Mouse (Mus musculus): ENCODE measurements around the gene Lefty2.
"Not testable (repeated sequence)": the region's sequence is repeated elsewhere in the genome, so short reads cannot be mapped to it uniquely, and the experiment has no call there.

Gene Lefty2

DNA sequence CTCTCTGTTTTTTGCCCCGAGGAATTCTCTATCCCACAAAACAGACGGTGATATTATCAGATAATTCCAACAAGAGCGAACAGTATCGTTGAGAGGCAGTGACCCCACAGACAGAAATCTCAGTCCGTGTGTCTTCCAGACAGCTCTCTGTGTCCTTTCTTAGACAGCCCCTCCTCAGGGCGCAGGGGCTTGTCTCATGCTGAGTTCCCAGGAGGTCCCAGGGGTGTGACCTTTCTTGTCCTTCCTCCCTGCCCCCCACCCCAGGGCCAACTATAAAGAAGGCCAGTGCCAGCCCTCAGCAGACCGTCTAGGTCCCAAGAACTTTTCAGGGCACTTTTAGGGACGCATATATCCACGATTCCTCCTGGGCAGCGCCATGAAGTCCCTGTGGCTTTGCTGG lies at the start of gene Lefty2:
Gene Lefty2 (plus strand): TSS at position 301 of the 400 bp plus-strand sequence.
- DNase-seq (ENCODE audit: low spot score), result no peak

DNA sequence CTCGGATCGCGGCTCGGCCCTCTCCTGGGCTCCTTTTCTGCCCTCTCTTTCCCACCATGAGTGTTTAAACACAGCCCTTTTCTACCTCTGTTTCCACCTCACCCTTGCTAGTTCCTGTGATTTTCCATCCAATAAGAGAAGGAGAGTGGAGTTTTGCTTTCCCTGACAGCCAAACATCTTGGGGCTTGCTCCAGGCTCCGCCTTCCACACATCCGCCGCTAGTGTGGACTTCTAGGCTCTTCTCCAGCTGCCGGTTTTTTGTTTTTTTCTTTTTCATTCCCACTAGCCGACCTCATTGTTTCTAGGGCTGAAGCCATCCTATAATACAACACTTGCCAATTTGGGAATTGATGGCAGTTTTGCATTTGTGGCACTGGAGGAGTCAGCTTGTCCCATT lies 44.8 kb upstream of the Lefty2 start:
- peak; percentile 74 for DNase-seq (ENCODE audit: low spot score)

DNA sequence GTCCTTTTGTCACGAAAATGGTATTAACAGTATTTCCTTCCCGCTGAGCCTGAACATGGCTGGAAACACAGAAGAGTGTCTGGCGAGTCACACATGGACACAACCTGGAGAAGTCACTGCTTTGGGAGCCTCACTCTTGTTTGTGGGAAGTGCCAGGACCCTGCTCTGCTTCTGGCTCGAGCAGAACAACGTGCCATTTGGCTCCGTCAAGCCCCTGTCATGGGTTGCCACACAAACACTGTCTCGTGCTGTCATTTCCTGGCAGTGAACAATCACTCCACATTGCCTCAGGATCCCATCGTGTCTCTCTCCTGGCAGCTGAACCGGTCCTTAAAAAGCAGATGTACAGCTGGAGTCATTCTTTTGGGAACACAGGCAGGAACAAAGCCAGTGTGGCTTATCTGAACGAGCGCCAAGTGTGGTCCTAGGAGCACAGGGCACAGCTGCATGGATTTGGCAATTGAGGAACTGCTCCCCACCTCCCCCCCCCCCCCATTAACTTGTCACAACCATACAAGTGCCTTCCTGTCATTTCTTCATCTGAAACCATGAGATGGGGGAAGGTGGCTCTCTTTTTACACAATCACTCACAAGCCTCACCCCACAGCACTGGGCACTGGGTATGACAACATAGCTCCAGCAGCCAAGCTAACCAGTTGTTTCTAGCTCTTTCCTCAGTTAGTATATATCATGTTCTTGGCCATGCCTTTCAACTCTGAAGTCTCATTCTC lies 44.2 kb upstream of the Lefty2 start:
- peak; percentile 71 for DNase-seq (ENCODE audit: low spot score)

DNA sequence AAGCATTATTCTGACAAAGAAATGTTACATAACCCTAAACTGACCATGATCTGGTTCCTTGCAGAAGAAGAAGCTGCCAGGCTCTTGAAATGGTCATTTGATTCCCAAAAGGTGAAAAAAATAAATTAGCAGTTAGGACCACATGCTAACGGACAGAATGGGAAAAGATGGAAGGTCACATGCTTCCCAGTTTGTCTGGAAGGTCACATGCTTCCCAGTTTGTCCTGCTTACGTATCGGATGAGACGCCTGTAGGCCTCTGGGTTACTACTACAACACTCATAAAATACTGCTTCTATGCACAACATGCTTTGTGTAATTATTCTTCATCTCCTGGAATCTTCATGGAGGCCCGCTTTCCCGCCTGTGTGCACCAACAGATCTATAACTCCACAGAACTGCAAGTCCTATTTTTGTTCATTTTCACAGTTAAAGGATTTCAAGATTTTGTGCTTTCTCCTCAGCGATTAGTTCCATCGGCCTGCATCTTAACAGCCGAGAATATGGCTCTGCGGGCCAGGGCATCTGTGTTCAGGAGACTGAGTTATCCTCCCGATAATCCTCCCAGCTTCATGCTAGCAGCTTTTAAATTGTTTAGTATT lies 43.1 kb upstream of the Lefty2 start:
- DNase-seq (ENCODE audit: low spot score), result no peak

DNA sequence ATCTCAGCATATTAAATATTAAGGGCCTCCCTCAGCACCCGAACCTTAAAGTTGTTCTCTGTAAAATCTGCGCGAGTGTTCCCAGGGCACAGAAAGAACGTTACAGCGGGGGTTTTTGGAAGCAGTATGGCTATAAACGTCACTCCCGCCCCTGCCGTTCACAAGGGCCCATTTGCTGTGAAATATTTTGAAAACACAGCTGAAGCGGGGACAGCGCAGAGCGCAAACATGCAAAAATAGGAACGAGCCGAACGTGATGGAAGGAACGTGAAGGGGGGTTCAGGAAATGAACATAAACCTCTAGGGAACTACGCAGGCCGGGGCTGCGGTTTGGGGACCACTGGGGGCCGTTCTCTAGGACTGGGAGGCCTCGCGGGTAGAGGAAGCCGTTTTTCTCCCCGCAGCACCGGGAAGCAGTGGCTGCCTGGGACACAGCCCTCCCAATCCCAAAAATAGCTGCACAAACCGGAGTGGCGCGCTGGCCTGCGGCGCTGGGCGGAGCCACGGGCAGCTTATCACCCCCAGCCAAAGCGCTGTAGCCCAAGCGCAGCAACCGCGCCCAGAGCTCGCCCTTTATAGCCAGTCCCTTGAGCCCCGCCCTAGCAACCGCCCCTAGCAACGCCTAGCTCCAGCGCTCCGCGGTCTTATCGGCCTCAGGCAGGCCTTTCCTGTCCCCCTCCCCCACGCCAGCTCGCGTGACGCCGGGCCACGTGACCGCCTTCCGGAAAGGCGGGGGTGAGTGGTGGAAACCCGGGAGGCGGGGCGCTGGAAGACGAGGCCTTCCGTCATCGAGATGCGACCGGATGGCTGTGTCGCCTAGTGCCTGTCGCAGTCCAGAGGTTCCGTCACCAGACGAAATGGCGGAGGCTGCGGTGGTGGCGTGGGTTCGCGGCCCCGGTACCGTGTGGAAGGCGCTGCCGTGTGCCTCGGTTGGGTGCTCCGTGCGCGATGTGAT lies 42.3 kb upstream of the Lefty2 start, which contains the start of gene Sde2:
Gene Sde2 (plus strand): TSS at position 812 of the 955 bp plus-strand sequence.
- DNase-seq (ENCODE audit: low spot score), result peak; percentile 100

DNA sequence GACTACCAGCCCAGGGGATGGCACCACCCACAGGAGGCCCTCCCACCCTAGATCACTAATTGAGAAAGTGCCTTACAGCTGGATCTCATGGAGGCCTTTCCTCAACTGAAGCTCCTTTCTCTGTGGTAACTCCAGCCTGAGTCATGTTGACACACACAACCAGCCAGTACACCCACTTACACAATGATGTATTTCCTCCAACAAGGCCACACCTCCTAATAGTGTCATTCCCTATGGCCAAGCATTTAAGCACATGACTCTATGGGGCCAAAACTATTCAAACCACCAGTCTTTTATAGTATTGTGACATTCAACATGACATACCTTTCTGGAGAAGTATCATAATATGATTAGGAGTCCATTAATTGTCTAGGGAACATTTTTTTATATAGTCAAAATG lies 34.1 kb upstream of the Lefty2 start:
- no peak for DNase-seq (ENCODE audit: low spot score)

DNA sequence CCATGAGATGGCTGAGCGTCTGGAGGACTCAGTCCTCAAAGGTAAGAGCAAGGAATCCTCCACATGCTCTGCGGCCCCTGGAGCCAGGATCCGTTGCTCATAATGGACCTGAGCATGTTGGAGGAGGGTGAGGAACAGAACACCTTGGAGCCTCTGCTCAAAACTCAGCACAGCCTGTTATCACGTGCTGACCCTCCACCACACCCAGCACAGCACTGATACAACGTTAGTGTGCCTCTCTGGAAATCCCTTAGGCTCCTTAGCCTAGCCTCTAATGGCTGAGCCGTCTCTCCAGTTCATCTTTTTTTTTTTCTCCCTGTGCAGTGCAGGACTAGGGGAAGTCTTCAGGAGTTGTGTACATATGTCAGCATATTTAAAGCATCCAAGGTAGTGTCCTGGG lies 32.9 kb upstream of the Lefty2 start:
- DNase-seq (ENCODE audit: low spot score), result no peak

DNA sequence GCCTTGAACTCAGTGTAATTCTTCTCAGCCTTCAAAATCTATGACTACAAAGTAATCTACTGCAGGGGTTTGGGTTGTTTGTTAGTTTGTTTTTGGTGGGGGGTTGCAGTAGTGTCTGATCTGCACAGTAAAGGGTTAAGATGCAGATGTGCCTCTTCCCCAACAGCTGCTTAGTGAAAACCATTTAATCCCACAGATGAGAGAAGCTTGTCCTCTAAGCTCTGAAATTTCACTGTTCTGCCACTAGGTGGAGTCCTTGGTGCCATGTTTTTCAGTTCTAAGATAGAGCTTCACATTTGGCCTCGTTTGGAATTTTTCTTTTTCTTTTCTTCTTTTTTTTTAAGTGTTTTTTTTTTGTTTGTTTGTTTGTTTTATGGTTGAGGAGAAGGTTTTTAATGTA lies 29.3 kb upstream of the Lefty2 start:
- DNase-seq (ENCODE audit: low spot score), result no peak

DNA sequence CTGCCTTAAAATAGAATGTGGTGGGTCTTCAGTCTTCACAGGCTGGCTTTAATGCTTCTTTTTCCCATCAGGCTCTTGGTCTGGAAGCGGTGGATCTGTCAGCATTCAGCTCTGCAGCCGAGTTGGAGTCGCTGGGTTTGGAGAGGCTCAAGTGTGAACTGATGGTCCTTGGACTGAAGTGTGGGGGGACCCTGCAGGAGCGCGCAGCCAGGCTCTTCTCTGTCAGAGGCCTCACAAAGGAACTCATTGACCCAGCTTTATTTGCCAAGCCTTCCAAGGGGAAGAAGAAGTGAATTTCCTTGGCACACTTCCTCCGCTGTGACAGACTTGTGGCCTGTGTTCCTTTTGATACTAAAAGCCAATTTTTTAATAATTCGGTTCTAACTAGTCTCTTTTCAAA lies 26.9 kb upstream of the Lefty2 start:
- no peak for DNase-seq (ENCODE audit: low spot score)

DNA sequence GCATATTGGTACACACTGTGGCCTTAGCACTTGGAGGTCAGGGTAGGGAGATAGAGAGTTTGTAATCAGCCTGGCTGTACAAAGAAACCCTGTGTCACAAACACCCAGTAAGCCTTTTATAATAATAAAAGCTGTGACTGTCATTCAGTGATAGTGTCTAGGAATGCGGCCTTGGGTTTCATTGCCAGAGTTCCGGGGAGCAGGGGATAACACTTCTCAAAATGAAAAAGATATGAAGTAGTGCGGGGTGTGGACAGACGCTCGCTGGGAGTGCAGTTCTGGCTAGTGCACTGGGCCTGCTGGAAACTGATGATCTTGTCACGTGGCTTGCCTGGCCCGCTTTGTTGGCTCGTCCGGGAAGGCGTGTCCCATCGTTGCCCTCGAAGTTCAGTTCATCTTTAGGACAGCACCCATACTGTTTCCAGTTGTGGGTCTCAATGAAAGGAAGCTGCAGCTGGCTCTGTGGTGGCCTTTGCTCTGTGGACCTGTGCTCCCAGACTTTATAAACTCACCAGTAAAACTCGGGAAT lies 22.7 kb upstream of the Lefty2 start:
- DNase-seq (ENCODE audit: low spot score), result no peak

DNA sequence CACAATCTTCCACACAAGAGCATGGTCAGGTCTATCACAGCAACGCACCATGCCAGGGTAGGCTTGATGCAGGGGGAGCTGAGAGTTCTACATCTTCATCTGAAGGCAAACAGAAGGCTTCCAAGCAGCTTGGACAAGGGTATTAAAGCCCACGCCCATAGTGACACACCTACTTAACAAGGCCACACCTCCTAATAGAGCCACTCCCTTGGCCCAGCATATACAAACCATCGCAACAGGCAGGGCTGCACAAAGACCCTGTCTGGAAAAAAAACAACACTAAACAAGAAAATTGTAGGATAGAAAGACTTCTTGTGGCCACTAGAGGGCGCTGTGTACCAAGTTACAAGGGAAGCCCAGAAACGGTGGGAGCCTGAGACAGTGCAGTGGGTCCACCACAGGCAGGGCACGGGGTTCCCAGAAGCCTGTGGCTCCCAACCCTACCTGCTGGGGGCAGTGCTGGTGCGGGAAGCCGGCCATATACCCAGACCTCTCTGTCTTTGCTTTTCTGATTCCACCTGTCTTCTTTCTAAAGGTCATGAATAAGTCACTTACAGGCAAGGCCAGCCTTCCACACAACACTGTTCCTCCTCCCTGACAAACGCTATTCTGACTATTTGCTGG lies 18.9 kb upstream of the Lefty2 start:
- no peak for DNase-seq (ENCODE audit: low spot score)

DNA sequence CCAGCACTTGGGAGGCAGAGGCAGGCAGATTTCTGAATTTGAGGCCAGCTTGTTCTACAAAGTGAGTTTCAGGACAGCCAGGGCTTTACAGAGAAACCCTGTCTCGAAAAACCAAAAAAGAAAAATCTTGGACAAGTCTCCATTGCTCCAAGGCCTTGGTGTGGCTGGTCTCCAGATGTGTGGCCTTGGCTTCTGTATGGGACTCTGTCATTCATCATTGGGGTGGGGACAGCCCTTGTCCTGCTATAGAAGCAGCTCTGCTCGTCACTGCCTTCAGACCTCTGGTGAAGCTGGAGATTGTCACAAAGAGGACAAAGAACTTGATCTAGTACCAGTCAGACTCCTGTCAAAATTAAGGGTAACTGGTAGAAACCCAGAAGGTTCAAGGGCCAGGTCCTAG lies 18.3 kb upstream of the Lefty2 start:
- DNase-seq (ENCODE audit: low spot score), result no peak

DNA sequence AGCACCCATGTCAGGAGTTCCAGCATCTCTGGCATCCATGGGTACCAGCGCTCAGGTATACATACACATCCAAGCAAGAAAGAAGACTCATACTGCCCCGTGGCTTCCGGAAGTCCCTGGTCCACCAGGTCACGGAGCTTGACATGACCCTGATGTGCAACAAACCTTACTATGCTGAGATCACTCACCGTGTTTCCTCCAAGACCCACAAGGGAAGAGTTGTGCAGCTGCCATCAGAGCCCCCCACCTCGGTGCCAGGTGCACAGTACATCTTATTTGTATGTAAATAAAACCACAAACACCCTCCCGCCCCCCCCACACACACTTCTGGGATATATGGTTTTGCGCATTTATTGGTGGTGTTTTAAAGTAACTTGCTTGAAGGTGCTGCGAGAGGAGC lies 17.8 kb upstream of the Lefty2 start:
- DNase-seq (ENCODE audit: low spot score), result no peak

DNA sequence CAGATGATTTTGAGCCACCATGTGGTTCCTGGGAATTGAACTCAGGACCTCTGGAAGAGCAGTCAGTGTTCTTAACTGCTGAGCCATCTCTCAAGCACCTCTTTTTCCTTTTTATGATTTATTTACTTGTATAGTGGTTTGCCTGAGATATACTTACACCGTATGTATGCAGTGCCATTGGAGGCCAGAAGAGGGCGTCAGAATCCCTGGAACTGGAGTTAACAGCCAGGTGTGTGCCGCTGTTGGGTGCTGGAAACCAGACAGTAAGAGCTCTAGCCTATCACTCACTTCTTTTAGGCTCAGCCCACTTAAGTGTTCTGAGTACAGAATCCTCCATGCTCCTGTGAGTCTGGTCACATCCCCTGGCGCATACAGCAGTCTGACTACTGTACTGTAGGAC lies 15.4 kb upstream of the Lefty2 start:
- DNase-seq (ENCODE audit: low spot score), result no peak

DNA sequence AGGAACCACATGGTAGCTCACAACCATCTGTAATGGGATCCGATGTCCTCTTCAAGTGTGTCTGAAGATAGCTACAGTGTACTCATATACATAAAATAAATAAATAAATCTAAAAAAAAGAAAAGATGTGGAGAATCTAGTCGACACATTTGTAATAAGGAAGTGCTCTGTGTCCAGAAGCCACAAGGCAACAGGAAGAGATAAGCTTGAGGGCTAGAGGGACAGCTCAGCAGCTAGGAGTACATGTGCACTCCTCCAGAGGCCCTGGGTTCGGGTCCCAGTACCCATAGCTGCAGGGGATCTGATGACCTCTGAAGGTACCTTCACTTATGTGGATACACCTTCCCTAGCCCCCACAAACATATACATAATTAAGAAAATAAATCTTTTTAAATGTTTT lies 11.1 kb upstream of the Lefty2 start:
- DNase-seq (ENCODE audit: low spot score), result no peak

DNA sequence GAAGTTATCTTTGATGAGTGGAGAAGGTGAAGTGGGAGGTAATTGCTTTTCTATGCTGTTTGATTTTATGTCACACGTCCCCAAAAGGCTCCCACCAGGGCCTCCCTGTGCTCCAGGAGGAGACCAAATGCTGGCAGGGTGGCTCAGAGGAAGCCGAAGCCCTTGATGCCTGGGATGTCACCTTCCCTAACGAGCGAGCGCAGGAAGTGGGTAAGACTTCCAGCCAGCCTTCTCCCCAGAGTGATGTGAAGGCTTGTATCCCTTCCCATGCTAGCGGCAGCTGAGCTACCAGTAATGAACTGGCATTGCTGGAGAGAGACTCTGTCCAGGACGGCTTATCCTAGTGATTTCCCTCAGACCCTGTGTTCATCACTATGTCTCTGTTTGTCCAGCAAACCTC lies 9.2 kb upstream of the Lefty2 start:
- no peak for DNase-seq (ENCODE audit: low spot score)

DNA sequence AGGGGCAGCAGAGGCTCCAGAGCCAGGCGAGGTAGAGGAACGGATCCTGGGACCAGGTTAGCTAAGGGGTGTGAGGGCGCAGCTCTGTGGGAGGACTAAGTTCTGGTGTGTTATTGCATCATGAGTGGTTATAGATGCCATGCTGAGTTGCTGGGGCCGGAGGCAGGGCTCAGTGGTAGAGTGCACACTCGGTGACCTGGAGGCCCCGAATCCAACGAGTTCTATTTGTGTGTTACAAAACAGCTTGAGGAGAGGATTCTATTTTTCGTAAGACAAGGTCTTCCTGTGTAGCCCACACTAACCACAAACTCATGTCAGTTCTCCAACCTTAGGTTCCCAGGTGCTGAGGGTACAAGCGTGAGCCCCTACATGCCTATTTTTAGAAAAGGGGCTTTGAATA lies 8.4 kb upstream of the Lefty2 start:
- DNase-seq (ENCODE audit: low spot score), result no peak

DNA sequence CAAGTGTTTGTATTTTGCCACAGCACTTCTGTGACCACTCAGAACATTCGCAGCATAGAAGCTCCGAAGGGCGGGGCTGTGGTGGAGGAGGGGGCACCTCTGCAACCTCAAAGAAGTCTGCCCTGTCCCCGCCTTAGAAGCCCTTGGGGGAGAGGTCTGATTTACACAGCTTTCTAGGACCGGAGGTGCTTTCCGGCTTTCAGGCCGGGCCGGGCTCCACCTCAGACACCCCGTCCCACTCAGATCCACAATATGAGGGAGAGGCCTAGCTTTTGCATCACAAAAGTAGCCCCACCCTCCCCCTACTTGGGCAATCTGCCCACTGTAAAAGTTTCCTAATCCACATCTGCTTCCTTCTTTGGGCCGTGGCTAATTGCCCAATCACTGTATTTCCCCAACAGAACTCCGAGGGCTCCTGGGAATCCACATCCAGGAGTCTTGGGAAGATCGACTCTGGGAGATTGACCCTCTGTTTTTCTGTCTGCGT lies 4.3 kb upstream of the Lefty2 start:
- DNase-seq (ENCODE audit: low spot score), result no peak

DNA sequence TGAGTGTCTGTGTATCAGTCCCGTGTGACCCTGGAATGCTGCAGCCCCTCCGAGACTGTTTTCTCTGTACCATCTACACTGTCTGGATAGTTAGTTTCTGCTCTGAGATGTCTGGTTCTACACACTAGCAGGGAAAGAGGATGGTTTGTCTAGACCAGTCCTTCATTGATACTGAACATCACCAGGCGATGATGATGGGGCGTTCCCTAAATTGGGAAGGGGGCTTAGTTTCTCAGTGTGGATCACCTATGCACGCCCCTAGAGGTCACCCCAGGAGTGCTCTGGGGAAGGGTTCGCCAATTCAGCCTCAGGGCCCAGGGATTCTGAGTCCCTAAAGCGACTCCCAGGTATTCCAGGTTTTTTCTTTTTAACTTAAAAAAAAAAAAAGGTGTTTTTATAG lies 3.7 kb upstream of the Lefty2 start:
- no peak for DNase-seq (ENCODE audit: low spot score)

DNA sequence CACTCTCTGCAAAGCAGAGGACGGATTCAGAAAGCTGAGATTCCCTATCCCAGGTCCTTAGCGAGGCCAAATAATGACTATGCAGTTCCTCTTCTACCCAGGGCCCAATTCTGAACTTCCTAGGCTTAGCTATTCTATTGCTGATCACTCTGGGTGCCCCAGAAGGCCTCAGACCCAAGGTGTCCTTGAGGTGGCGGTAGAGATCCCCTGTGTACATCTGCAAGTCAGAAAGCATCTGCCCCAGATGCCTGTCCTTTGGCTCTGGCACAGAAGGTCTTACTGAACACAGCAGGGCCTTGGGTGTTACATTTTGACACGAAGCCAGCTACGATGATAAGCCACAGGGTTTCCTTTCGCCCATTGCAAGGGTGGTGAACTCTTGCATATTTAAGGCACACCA lies 3.1 kb upstream of the Lefty2 start:
- no peak for DNase-seq (ENCODE audit: low spot score)

DNA sequence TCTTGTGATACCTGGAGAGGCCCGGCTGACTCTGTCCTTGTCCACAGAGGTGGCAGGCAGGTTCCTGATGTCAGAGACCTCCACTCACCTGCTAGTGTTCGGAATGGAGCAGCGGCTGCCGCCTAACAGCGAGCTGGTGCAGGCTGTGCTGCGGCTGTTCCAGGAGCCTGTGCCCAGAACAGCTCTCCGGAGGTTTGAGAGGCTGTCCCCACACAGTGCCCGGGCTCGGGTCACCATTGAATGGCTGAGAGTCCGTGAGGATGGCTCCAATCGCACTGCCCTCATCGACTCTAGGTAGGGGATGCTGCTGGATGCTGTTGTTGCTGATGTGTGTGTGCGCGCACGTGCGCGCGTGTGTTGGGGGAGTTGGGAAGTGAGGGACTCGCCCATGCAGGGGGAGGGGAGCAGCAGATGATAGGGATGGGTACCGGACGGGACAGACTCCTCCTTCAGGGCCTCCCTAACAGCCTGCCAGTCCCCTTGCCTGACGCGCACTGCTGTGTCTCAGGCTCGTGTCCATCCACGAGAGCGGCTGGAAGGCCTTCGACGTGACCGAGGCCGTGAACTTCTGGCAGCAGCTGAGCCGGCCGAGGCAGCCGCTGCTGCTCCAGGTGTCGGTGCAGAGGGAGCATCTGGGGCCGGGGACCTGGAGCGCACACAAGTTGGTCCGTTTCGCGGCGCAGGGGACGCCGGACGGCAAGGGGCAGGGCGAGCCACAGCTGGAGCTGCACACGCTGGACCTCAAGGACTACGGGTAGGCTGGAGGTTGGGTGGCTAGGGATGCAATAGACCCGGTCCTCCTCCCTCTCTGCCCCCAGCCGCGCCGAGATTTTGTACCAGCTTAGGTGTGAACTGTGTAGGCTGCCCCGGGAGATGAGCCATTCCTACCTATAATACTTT lies 1.4 kb downstream of the Lefty2 start:
- not testable (repeated sequence) for DNase-seq (ENCODE audit: low spot score)

Data from layer of hippocampus, adult 11-12 months (tissue).